Mouse (Mus musculus): Measurements from ENCODE around the gene Plxnb3.
"Not testable (repeated sequence)": the region's sequence is repeated elsewhere in the genome, so short reads cannot be mapped to it uniquely, and the experiment has no call there.

Plxnb3 gene

DNA sequence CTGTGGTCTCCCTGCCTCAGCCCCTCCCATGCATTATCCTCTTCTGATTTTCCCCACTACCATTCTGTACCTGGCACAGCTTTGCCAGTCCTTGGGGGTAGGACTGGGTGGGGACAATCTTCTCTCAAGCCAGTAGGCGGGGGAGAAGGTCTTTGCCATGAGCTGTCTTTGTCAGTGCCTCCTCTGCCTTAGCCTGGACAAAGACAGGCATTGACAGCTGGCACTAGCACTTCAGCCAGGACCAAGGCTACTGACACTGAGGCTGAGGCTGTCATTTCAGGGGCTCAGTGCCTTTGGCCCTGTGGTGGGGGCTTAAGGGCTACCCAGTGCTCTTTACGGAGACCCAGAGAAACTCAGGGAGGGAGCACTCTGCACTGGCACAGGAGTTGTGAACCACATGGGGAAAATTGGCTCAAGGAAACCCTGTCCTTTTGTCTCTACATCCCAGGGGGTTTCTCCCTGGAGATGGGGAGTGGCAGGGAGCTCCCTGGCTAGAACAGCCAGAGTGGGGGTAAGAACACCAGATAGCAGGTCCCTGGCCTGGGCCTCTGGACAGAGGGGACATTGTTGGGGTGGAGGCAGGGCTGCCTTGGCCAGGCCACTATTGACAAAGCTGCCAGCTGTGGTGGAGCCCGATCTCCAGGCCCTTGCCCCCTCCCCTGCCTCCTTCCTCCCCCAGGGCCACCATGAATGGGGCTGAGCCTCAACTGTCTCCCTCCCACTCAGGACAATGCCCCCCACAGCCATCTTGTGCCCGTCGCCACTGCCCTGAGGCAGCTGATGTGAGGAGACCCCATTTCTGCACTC, at the start of gene Plxnb3:
Plxnb3 (plus strand) TSS at position 757 of the 807 bp plus-strand sequence.
- DNase-seq (ENCODE audit: low spot score), result no peak

DNA sequence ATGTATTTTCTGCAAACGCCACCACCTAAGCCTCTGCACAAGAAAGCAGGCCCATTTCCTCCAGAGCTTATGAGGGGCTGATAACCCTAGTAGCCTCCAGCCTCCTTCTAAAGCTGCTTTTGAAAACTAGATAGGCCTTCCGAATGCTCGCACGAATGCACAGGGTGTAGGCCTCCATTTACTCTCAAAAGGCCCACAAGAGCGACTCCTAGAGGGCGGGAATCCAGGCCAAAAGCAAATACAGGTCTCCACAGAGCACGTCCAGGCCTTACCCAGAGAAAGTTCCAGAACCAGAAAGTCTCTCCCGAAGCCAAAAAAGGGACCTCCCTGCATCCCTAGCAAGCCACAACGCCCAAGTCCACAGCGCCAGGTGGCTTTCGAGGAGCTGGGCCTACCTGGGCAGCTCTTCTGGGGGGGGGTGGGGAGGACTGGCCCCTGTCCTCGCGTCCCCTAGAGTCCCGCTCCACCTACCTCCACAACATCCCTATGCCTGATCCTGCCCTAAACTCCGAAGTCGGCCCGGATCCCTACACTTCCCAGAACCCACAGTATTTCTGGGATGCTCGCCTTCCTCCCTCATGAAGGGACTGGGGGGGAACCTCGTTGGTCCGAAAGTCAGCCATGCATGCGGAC, 41.3 kb upstream of the Plxnb3 start:
- DNase-seq (ENCODE audit: low spot score), result peak; percentile 13

DNA sequence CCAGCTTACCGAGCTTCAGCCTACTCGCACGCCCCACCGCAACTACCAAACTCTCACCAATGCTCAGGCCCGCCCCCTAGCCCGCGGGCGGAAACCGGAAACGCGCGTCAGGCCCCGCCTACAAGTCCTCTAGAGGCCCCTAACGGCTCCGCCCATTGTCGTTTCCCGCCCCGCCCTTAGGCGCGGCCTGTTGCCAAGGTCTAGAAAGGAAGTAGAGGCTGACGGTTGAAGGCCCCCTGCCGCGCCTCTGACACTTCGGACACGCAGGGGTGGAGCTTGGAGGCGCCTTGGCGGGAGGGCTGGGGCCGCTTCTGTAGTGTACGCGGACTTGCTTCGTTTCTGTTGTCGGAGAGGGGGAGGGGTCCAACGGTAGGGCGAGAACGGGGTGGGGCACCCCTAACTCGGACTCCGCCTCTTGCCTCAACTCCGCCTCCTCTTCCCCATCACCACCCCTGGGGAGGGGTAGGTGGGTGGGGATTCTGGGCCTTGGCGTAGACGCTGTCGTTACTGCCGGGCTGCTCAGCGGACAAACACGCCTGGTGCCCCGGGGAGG, 40.7 kb upstream of the Plxnb3 start, which contains the start of the genes Bcap31 and Abcd1:
Bcap31 (minus strand) TSS at position 67 of the 553 bp plus-strand sequence.
Abcd1 (plus strand) TSS at position 489 of the 553 bp plus-strand sequence.
- peak; percentile 83 for DNase-seq (ENCODE audit: low spot score)

DNA sequence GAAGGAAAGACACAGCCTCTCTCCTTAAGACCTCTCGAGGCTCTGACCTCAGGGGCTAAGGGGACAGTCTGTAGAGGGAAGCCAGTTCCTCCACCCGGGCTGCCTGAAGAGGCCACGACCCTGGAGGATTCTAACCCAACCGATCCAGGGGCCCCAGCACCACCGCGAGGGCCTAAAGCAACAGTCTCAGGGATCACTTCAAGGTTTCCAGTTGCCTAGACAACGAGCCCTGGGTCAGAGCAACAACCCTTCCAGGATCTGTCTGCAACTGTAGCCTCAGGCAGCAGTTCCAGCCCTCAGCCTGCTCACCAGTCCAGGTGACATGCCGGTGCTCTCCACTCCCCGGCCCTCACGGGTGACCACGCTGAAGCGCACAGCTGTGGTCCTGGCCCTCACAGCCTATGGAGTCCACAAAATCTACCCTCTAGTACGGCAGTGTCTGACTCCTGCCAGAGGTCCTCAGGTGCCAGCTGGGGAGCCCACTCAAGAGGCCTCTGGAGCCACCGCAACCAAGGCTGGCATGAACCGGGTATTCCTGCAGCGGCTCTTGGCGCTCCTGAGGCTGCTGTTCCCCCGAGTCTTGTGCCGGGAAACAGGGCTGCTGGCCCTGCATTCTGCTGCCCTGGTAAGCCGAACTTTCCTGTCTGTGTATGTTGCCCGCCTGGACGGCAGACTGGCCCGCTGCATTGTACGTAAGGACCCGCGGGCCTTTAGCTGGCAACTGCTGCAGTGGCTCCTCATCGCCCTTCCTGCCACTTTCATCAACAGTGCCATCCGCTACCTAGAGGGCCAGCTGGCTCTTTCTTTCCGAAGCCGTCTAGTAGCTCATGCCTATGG, 40.0 kb upstream of the Plxnb3 start:
- DNase-seq (ENCODE audit: low spot score), result peak; percentile 6

DNA sequence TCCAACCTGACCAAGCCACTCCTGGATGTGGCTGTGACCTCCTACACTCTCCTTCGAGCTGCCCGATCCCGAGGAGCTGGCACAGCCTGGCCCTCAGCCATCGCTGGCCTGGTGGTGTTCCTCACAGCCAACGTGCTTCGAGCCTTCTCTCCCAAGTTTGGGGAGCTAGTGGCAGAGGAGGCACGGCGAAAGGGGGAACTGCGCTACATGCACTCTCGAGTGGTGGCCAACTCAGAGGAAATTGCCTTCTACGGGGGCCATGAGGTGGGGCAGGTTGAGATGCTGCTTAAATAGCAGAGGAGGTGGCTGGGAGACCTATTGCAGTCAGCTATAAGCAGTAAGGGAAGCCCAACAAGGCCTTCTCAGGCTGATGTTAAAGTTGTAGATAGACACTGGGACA, 39.2 kb upstream of the Plxnb3 start:
- no peak for DNase-seq (ENCODE audit: low spot score)

DNA sequence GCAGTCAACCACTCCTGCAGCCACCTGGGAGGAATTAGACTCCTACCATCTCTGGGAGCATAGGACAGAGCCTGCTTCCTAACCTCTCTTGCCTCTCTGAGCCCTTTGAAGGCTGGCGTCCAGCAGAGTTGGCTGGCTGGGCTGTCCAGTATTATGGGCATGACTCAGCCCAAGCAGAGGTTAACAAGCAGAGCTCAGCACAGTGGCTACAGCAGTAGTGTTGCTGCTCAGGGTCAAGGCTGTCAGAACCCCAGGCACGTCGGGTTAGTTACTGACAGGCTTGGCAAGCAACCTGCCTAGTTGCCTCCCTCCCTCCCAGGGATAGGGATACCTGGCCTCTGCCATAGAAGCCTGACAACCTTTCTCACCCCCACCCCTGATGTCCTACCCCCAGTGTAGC, 38.6 kb upstream of the Plxnb3 start:
- no peak for DNase-seq (ENCODE audit: low spot score)

DNA sequence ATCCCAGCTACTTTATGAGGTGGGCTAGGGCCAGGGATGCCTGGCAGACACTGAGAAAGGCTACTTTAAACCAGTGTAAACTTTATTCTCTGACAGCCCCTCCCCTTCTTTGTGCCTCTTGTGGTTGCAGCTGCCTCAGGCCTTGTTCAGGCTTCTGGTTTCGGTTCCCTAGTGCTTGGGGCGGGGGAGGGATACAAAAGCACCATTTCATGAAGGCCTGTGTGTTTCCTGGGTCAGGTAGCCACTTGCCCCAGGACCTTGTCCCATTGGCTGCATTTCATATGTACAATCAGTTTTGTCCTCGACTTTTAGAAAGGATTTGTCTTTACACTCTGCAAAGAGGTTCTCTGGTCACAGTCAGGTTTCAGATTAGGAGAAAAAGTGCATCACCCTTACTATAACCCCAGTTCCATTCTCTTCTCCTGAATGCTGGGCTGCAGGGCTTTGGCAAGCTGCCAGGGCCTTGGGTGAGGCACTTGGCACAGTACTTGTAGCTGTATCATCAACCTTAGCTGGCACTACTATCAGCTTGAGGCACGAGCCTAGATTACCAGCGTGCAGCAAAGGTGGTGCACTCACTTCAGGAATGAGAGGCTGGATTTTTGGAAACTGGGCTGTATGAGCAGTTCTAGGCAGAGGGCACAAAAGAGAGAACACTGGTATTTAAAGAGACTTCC, 38.1 kb upstream of the Plxnb3 start:
- peak; percentile 38 for DNase-seq (ENCODE audit: low spot score)

DNA sequence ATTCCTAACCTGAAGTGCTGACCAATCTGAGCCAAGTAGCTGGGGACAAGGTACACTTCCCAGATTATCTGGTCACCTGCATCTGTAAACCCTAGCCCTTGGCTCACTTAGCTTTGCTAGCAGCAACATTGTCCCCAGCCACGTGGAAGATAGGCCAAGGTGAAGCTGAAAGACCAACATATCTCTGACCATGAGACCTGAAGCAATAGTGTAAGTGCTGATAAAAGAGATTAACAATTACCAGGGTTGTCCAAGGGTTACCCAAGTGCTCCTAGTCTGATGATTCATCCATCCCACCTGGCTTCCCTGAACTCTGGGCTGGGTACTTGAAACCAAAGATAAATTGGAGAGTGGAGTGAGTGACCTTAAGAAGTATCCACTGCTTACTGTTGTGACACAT, 26.0 kb upstream of the Plxnb3 start:
- DNase-seq (ENCODE audit: low spot score), result no peak

DNA sequence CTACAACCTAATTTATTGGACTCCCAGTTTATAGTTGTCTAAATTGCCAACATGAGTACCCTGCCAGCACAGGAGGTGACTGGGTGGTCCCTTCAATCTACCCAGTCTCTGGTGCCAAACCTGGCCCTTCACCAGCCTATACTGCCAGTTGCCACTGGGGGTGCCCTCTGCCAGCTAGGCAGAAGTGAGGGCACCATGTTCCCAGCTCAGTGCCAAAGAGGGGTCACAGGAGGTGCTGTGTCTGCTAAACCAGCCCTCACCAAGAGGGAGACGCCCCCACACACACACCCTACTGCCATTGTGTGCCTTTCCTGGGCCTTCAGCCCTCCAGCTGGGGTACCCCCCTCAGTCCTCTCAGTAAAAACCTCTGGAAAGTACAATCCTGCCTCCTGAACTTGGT, 18.7 kb upstream of the Plxnb3 start:
- DNase-seq (ENCODE audit: low spot score), result no peak

DNA sequence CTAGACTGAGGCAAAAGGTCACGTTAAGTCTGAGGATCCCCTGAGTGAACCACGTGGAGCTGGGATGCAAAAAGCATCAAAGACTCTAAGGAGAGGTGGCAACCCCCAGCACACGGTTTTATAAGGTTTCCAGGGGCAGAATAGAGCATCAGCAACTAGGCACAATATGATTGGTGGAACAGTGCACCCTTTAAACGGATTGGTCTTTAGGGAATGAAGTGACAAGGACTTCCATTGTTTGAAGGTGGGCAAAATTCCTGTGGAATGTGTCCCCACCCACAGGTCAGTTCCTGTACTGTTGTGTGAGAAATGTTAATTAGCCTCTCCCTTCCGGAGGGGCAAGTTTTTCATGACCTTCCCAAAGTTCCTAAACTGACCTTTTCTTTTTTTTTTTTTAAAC, 17.7 kb upstream of the Plxnb3 start:
- DNase-seq (ENCODE audit: low spot score), result no peak

DNA sequence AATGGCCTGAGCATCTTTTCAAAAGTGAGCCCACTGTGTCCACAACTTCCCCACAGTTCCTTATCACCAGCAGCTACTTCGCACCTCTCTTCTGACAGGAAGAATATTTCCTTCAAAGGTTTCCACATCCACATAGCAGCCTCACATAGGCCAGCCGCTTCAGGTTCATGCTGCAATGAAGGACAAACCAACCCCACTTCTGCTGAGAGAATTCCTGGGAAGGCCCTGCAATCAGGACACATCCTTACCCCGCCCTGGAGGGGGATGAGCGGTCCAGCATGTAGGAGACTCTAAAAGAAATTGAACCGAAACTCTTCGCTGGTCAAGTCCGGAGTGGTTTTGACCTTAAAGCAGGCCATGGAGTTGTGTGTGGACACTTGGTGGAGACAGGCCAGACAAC, 17.0 kb upstream of the Plxnb3 start:
- not testable (repeated sequence) for DNase-seq (ENCODE audit: low spot score)

DNA sequence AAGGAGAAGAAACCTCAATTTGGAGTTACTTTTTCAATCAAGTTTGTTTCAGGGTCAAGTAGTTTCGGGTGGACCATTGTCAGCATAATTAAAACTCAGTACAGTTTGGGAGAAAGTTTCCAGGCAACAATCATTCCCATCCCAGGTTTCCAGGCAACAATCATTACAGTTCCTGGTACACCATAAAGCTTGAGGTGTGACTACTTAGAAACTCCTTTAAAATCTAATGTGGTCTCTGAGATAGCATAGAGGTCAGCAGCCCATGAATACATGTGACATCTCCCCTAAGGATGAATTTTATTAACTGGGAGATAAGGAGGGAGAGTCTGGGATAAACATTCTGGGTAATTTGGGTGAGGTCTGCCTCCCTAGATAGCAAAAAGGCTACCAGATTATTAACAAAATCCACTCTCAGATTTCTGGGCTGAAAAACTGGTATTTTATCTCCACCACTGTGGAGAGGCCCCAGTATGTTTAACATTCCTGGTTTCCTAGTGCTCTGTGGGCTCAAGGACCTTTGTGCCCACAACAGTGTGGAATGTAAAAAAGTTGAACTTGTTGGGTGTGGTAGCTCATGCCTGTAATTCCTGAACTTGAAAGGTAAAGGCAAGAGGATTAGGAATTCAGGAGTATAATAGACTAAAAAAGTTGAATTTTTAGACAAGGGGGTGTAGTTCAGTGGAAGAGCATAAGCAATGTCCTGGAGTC, 12.0 kb upstream of the Plxnb3 start:
- no peak for DNase-seq (ENCODE audit: low spot score)

DNA sequence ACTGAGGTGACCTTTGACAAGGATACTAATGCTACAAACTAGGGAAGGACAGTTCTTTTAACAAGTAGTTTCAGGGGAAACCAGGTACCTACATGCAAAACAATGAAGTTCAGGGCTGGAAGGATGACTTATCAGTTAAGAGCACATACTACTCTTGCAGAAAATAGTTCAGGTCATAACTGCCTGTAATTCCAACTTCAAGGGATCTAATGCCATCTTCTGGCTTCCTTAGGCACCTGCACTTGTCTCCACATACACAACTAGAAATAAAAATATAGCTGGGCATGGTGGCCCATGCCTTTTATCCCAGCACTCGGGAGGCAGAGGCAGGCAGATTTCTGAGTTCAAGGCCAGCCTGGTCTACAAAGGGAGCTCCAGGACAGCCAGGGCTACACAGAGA, 7.9 kb upstream of the Plxnb3 start:
- DNase-seq (ENCODE audit: low spot score), result no peak

DNA sequence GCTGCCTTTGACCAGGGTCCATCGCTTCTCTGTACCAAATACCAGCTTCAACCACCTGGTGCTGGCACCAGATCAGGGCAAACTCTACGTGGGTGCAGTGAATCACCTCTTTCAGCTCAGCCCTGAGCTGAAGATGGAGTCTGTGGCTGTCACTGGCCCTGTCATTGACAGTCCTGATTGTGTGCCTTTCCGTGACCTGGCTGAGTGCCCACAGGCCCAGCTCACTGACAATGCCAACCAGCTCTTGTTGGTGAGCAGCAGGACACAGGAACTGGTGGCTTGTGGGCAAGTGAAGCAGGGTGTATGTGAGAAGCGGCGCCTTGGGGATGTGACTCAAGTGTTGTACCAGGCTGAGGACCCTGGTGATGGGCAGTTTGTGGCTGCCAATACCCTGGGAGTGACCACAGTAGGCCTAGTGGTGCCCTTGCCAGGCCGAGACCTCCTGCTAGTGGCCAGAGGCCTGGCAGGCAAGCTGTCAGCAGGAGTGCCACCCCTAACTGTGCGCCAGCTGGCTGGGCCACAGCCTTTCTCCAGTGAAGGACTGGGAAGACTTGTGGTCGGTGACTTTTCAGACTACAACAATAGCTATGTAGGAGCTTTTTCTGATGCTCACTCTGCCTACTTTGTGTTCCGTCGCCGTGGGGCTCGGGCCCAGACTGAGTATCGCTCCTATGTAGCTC, 1.9 kb downstream of the Plxnb3 start:
- no peak for DNase-seq (ENCODE audit: low spot score)

DNA sequence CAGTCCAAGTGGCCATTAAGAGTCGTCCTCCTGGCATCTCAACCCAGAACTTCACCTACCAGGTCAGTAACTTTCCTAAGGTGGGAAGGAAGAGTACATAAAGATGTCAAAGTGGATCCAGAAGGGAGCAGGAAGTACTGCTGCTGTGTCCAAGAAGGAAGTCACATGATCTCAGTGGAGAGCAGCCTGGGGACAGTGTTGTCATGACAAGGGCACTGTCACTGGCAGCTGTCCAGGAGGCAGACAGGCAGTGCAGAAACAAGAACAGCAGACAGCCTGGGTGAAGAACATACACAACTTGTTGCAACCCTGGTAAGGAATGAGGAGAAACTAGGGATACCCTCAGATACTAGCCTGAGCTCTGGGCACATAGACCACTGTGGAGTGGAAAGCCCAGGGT, 8.4 kb downstream of the Plxnb3 start:
- DNase-seq (ENCODE audit: low spot score), result no peak

DNA sequence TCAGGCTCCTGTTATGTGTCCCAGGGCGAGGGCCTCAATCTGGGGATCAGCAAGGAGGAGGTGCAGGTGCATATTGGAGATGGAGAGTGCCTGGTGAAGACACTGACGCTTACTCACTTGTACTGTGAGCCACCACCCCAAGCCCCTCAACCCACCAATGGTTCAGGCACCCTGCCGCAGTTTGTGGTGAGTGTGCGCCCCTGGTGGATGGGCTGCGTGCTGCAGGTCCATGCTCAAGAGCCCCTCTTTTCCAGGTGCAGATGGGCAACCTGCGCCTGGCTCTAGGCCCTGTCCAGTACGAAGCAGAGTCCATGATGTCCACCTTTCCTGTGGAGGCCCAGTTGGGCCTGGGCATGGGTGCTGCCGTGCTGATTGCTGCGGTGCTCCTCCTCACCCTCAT, 10.4 kb downstream of the Plxnb3 start:
- no peak for DNase-seq (ENCODE audit: low spot score)

DNA sequence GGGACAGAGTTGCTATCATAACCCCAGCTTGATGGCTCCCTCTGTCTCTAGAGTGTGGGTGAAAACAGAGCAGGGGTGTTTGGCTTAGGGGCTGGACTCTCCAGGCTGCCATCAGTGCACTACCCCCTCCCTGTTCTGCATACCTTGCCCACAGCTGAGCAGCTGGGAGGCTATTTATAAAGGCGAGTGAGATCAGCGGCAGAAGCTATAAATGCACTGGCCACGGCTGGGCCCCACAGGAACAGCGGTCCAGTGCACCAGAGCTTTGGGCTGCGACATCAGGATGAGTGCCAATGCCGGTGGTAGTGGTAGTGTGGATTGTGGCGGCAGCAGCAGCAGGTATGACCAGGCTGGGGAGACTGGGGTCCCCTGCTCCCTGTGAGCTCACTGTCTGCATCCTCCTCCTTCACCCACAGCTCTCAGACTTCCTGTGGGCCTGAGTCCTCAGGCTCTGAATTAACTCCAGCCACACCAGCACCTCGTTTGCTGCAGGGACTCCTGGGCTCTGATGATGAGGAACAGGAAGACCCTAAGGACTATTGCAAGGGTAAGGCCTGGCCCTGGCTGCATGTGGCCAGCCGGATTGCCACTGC, 17.4 kb downstream of the Plxnb3 start, which contains the start of gene Srpk3:
Srpk3 (plus strand) TSS at position 238 of the 593 bp plus-strand sequence.
- DNase-seq (ENCODE audit: low spot score), result no peak

DNA sequence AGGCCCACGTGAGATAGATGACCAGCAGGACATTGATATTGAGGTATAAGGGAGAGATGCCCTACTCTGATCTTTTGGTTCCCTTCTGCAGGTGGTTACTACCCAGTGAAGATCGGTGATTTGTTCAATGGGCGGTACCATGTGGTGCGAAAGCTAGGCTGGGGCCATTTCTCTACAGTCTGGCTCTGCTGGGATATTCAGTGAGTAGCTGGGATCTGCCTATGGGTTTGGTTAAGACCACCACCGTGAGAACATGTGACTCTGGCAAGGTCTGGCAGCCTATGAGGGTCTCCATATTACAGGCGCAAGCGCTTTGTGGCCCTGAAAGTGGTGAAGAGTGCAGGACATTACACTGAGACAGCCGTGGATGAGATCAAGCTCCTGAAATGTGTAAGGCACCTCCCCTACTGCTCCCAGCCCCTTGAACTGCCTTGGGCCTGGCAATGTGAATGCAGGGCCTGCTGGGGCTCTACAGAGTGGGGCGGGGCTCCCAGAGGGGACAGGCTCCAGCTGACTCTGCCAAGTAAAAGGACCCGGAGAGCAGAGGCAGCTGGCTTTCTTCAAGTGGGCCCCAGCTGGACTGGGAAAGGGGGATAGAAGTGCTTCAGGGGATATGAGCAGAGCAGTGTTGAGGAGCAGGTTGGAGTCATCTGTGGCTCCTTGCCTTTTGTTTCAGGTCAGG, 18.1 kb downstream of the Plxnb3 start:
- no peak for DNase-seq (ENCODE audit: low spot score)

DNA sequence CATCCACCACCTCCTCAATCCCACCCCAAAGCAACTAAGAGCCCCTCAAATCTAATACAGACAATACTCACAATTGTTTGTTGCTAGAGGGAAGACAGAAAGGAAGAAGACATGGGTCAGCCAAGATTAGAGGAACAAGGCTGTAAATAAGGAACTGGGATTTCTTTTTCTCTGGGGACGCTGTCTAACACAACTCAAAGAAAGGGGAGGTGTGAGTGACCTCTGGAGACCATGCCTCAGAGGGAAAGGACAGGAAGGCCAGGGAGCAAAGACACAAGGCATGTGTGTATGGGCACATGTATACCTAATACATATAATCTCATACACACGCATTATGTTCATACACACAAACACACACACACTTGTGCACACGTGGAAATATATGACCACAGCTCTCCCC, 25.3 kb downstream of the Plxnb3 start:
- DNase-seq (ENCODE audit: low spot score), result no peak

Data from urinary bladder, postnatal 25 days (tissue).